Mouse (Mus musculus): ENCODE results near the gene Map4k5. TPM values are rescaled to one million over a fixed set of nuclear protein-coding genes. Genes with fewer than 3 reads are reported as not detected.

The Map4k5 gene
- total and polyA plus RNA-seq, 3 experiments, result 7.0 to 8.5 TPM; not detected in 1

DNA sequence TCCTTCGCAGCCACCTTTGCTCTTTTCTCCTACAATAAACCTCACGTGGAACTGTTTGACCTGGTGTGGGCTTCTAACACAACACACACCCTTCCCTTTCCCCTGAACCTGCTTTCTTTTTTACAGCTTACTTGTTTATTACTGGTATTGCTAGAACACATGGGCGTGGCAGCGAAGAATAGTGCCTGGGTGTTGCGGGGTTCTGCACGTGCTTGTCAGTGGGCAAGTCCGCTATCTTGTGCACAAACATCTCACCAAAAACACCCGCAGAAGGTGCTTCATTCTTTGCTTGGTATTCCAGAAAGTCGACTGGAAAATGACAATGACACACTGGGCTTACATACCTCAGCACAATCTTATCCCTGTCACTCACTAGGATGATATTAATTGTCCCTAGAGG lies 107.5 kb downstream of the Map4k5 start:
- H3K4me1 ChIP-seq (ENCODE audit: control insufficient read depth in 1 of 2, insufficient read depth in 2 of 2, low read length in 2 of 2), result peaks cover 0 to 7% of the 10 kb centered on the region in 2 experiments; a peak in 1 of 4 replicates
- no peaks in the 10 kb centered on the region for H3K36me3 ChIP-seq (ENCODE audit: control insufficient read depth in 1 of 2, insufficient read depth in 2 of 2, low read length in 2 of 2)
- H3K79me2 ChIP-seq (ENCODE audit: control insufficient read depth, insufficient read depth, low read length, poor library complexity), result no peaks in the 10 kb centered on the region
- no peak for DNase-seq (ENCODE audit: low read depth, low spot score)
- no peaks in the 10 kb centered on the region for H3K27me3 ChIP-seq (ENCODE audit: control insufficient read depth in 1 of 2, insufficient read depth in 2 of 2, low read length in 2 of 2)
- no peak overlapping the region for H3K4me3 ChIP-seq (ENCODE audit: control insufficient read depth in 1 of 2, insufficient read depth in 1 of 2, low read depth in 2 of 2, low read length in 2 of 2)
- no peak overlapping the region for H3K27ac ChIP-seq (ENCODE audit: control insufficient read depth, low read depth, low read length)
- TF ChIP-seq RCOR1 (IDR thresholded peaks at IDR 0.05; ENCODE audit: low read depth, low read length), result no peak
- no peak for TF ChIP-seq SMC3 (IDR thresholded peaks at IDR 0.05; ENCODE audit: low read depth, low read length)
- no peak for TF ChIP-seq UBTF (IDR thresholded peaks at IDR 0.05; ENCODE audit: borderline replicate concordance, insufficient read depth, low read depth, low read length)
- TF ChIP-seq MAZ (IDR thresholded peaks at IDR 0.05; ENCODE audit: low read depth, low read length), result no peak
- no peak for TF ChIP-seq POLR2A (IDR thresholded peaks at IDR 0.05; ENCODE audit: control insufficient read depth in 1 of 2, insufficient read depth in 1 of 2, low read depth in 1 of 2, low read length in 2 of 2, poor library complexity in 1 of 2)
- H3K9ac ChIP-seq (ENCODE audit: control insufficient read depth, low read depth, low read length, poor library complexity, severe bottlenecking), result no peak overlapping the region
- H3K9me3 ChIP-seq (replicated peaks; ENCODE audit: insufficient read depth, low read length), result no peaks in the 10 kb centered on the region

DNA sequence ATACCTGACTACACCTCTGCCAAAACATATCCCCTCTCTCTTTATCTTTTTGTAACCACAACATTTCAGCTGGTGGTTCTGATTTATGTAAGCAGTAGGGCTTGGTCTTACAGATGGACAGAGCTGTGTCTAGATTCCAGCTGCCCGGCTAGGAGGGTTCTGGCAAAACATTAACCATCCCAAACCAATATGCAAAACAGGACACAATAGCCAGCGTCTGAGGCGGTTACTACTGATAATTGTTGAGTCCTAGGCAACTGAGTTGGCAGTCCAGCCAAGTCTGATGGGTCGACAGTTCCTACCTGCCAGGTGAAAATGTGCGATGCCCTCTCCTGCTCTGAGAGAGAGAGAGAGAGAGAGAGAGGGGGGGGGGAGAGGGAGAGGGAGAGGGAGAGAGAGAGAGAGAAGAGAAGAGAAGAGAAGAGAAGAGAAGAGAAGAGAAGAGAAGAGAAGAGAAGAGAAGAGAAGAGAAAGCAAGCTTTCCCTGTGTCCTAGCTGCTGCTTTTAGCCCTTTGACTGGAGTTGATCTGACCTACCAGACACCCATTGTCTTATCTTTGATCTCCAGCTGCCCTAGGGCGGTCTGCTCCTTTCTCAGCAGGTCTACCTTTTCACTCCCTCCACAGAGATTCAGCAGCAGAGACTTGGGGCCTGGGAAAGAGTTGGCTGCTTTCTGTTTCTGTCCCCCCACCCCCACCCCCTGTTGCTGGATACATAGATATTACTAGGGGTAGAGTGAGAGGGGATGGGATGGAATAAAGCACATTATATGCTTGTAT lies 109.6 kb downstream of the Map4k5 start:
- Histone ChIP-seq H3K79me2 (ENCODE audit: control insufficient read depth, insufficient read depth, low read length, poor library complexity) (no peaks in the 10 kb centered on the region), H3K27ac (ENCODE audit: control insufficient read depth, low read depth, low read length) (no peak overlapping the region), H3K27me3 (ENCODE audit: control insufficient read depth in 1 of 2, insufficient read depth in 2 of 2, low read length in 2 of 2) (no peaks in the 10 kb centered on the region), H3K9me3 (replicated peaks; ENCODE audit: insufficient read depth, low read length) (no peaks in the 10 kb centered on the region), H3K4me3 (ENCODE audit: control insufficient read depth in 1 of 2, insufficient read depth in 1 of 2, low read depth in 2 of 2, low read length in 2 of 2) (no peak overlapping the region), H3K9ac (ENCODE audit: control insufficient read depth, low read depth, low read length, poor library complexity, severe bottlenecking) (no peak overlapping the region), H3K4me1 (ENCODE audit: control insufficient read depth in 1 of 2, insufficient read depth in 2 of 2, low read length in 2 of 2) (peaks cover 0 to 7% of the 10 kb centered on the region in 2 experiments; a peak in 1 of 4 replicates), H3K36me3 (ENCODE audit: control insufficient read depth in 1 of 2, insufficient read depth in 2 of 2, low read length in 2 of 2) (no peaks in the 10 kb centered on the region)
- peak; percentile 42 for DNase-seq (ENCODE audit: low read depth, low spot score)
- TF ChIP-seq UBTF (IDR thresholded peaks at IDR 0.05; ENCODE audit: borderline replicate concordance, insufficient read depth, low read depth, low read length), result no peak
- TF ChIP-seq RCOR1 (IDR thresholded peaks at IDR 0.05; ENCODE audit: low read depth, low read length), result 0 out of 2 replicates have a peak, but pooled peaks have one; percentile 35
- no peak for TF ChIP-seq TBP (IDR thresholded peaks at IDR 0.05; ENCODE audit: low read depth, low read length)
- TF ChIP-seq CTCF (IDR thresholded peaks at IDR 0.05 in 2 of 3, conservative IDR thresholded peaks at IDR 0.05 in 1 of 3; ENCODE audit: control insufficient read depth in 1 of 3, insufficient read depth in 1 of 3, low read depth in 2 of 3, low read length in 3 of 3, poor library complexity in 1 of 3, severe bottlenecking in 1 of 3), result no peak
- no peak for TF ChIP-seq MXI1 (IDR thresholded peaks at IDR 0.05; ENCODE audit: low read depth, low read length)
- no peak for TF ChIP-seq ZNF384 (IDR thresholded peaks at IDR 0.05; ENCODE audit: low read depth, low read length)
- no peak for TF ChIP-seq SMC3 (IDR thresholded peaks at IDR 0.05; ENCODE audit: low read depth, low read length)
- peak; percentile 32 to 57; a peak in 2 of 4 replicates for TF ChIP-seq EP300 (IDR thresholded peaks at IDR 0.05; ENCODE audit: low read depth in 1 of 2, low read length in 2 of 2)
- no peak for TF ChIP-seq NRF1 (IDR thresholded peaks at IDR 0.05; ENCODE audit: insufficient read depth, low read depth, low read length, poor library complexity, severe bottlenecking)
- no peak for TF ChIP-seq SIN3A (IDR thresholded peaks at IDR 0.05; ENCODE audit: low read length)
- TF ChIP-seq JUND (IDR thresholded peaks at IDR 0.05; ENCODE audit: low read depth, low read length), result no peak
- TF ChIP-seq ZMIZ1 (IDR thresholded peaks at IDR 0.05; ENCODE audit: low read depth, low read length), result no peak
- peak; percentile 70 for TF ChIP-seq GATA1 (IDR thresholded peaks at IDR 0.05; ENCODE audit: low read depth, low read length)
- no peak for TF ChIP-seq BHLHE40 (IDR thresholded peaks at IDR 0.05; ENCODE audit: borderline replicate concordance, low read depth, low read length)
- TF ChIP-seq MAZ (IDR thresholded peaks at IDR 0.05; ENCODE audit: low read depth, low read length), result no peak
- no peak for TF ChIP-seq NELFE (IDR thresholded peaks at IDR 0.05; ENCODE audit: low read depth, low read length)
- no peak for TF ChIP-seq USF1 (IDR thresholded peaks at IDR 0.05; ENCODE audit: low read depth, low read length)
- TF ChIP-seq MAFK (IDR thresholded peaks at IDR 0.05; ENCODE audit: borderline replicate concordance, low read depth, low read length), result no peak
- TF ChIP-seq TCF12 (IDR thresholded peaks at IDR 0.05; ENCODE audit: low read depth, low read length), result peak; percentile 75
- TF ChIP-seq USF2 (IDR thresholded peaks at IDR 0.05; ENCODE audit: borderline replicate concordance in 1 of 2, insufficient read depth in 1 of 2, low read depth in 1 of 2, low read length in 2 of 2), result no peak
- TF ChIP-seq TAL1 (IDR thresholded peaks at IDR 0.05; ENCODE audit: low read length), result peak; percentile 67
- no peak for TF ChIP-seq POLR2AphosphoS5 (IDR thresholded peaks at IDR 0.05; ENCODE audit: borderline replicate concordance, low read depth, low read length)
- no peak for TF ChIP-seq HCFC1 (IDR thresholded peaks at IDR 0.05; ENCODE audit: low read depth, low read length)
- no peak for TF ChIP-seq POLR2AphosphoS2 (IDR thresholded peaks at IDR 0.05; ENCODE audit: low read length)
- no peak for TF ChIP-seq MYC (IDR thresholded peaks at IDR 0.05; ENCODE audit: low read depth, low read length)
